Mouse (Mus musculus) liver, postnatal 0 days (tissue): ENCODE measurements at regions not wholly inside any gene's neighbourhood (a gene's known extent, or its start where the extent isn't known, plus 50 kb on each side); places are given as distances from the start of the nearest gene placed in this dataset.

Experiments used
- CTCF ChIP-seq: sonication (generic); IDR thresholded peaks from 2 replicates; pipeline ENCODE4 v1.5.1; 2016; ENCODE audit warnings: antibody characterized with exemption, low read depth
- EP300 ChIP-seq: IDR thresholded peaks from 2 replicates; pipeline ENCODE4 v1.6.1; 2016; ENCODE audit warnings: antibody characterized with exemption, low read depth, mild to moderate bottlenecking

GRCm38 (mm10) chr3:151182132-151182531 is 255.6 kb upstream of the Adgrl4 start:
- TF ChIP-seq EP300 (no peak), CTCF (no peak)
